Mouse (Mus musculus) CH12.LX (cell line): ENCODE data around the gene Qars.

Experiments
- CHD1 ChIP-seq: IDR thresholded peaks from 2 replicates; pipeline ENCODE4 v1.6.1; 2012; ENCODE audit warnings: low read depth, low read length, improper control_type of control experiment, inconsistent platforms
- CHD2 ChIP-seq: IDR thresholded peaks from 2 replicates; pipeline ENCODE4 v1.6.1; 2011; ENCODE audit warnings: low read length, improper control_type of control experiment
- CTCF ChIP-seq, 2 experiments: IDR thresholded peaks in 1 of 2; conservative IDR thresholded peaks in 1 of 2; 2 replicates each; pipeline ENCODE4 v1.5.1; 2011 to 2012; ENCODE audit warnings: low read depth in 2 of 2, low read length in 2 of 2, improper control_type of control experiment in 1 of 2, inconsistent platforms in 1 of 2, mild to moderate bottlenecking in 1 of 2, moderate library complexity in 1 of 2
- EP300 ChIP-seq: IDR thresholded peaks from 2 replicates; pipeline ENCODE4 v1.6.1; 2011; ENCODE audit warnings: low read length, improper control_type of control experiment
- MAX ChIP-seq: IDR thresholded peaks from 2 replicates; pipeline ENCODE4 v1.6.1; 2011; ENCODE audit warnings: low read length, improper control_type of control experiment
- NRF1 ChIP-seq: IDR thresholded peaks from 2 replicates; pipeline ENCODE4 v1.6.1; 2014; ENCODE audit warnings: low read depth, mild to moderate bottlenecking, inconsistent platforms, low read length, improper control_type of control experiment, moderate library complexity
- POLR2A ChIP-seq: IDR thresholded peaks from 2 replicates; pipeline ENCODE4 v1.6.1; 2011; ENCODE audit warnings: low read depth, mild to moderate bottlenecking, improper control_type of control experiment, low read length
- POLR2AphosphoS2 ChIP-seq: IDR thresholded peaks from 2 replicates; pipeline ENCODE4 v1.6.1; 2011; ENCODE audit warnings: low read depth, low read length, improper control_type of control experiment
- SMC3 ChIP-seq: IDR thresholded peaks from 2 replicates; pipeline ENCODE4 v1.6.1; 2011; ENCODE audit warnings: low read depth, low read length, improper control_type of control experiment
- USF2 ChIP-seq: conservative IDR thresholded peaks from 2 replicates; pipeline ENCODE4 v1.6.1; 2011; ENCODE audit warnings: low read depth, low read length, improper control_type of control experiment
- ZC3H11A ChIP-seq: IDR thresholded peaks from 2 replicates; pipeline ENCODE4 v1.6.1; 2012; ENCODE audit warnings: low read depth, mild to moderate bottlenecking, inconsistent platforms, low read length, improper control_type of control experiment
- ZNF384 ChIP-seq: IDR thresholded peaks from 2 replicates; pipeline ENCODE4 v1.6.1; 2012; ENCODE audit warnings: low read depth, low read length, improper control_type of control experiment, inconsistent platforms

DNA sequence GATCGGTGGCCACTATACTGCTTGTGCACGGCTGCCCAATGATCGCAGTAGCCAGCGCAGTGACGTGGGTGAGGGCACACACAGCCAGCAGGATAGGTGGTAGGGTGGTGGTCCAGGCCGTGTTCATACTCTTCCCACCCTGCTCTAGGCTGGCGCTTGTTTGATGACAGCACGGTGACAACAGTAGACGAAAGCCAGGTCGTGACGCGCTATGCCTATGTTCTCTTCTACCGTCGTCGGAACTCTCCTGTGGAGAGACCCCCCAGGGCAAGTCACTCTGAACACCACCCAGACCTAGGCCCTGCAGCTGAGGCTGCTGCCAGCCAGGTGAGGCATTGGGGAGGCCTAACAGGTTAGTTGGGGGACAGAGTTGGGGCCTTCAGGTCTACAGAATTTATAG, 7.6 kb upstream of the Qars start:
- TF ChIP-seq CTCF (conservative IDR thresholded peaks at IDR 0.05 in 1 of 2, IDR thresholded peaks at IDR 0.05 in 1 of 2; ENCODE audit: low read depth in 2 of 2, low read length in 2 of 2), result no peak
- no peak for TF ChIP-seq USF2
- TF ChIP-seq POLR2A, result no peak
- TF ChIP-seq CHD2, result no peak
- no peak for TF ChIP-seq MAX
- TF ChIP-seq POLR2AphosphoS2, result no peak
- TF ChIP-seq ZC3H11A, result no peak
- TF ChIP-seq EP300, result no peak
- no peak for TF ChIP-seq NRF1
- no peak for TF ChIP-seq ZNF384
- no peak for TF ChIP-seq SMC3
- no peak for TF ChIP-seq CHD1
